Mouse (Mus musculus) lung, embryonic 15.5 days (tissue): Measurements from ENCODE around the gene Car7. TPM values are rescaled to one million over a fixed set of nuclear protein-coding genes. Genes with fewer than 3 reads are reported as not detected.

Source experiments
- ATAC-seq: fragments of 200-750 bp; cut with Nextera tagmentation; 2 replicates; pipeline ENCODE4 v1.8.0; 2017; ENCODE audit warnings: moderate number of reproducible peaks, borderline replicate concordance; ENCODE audit not compliant: low FRiP score, low TSS enrichment; ENCODE audit errors: extremely low read depth
- H3K27ac ChIP-seq: fragments of 300-500 bp; sonication (generic); 2 replicates; pipeline ENCODE4 v1.5.1; 2015; ENCODE audit warnings: moderate library complexity, mild to moderate bottlenecking, inconsistent platforms
- H3K27me3 ChIP-seq: fragments of 300-500 bp; sonication (generic); 2 replicates; pipeline ENCODE4 v1.6.1; 2015; ENCODE audit warnings: inconsistent platforms
- H3K36me3 ChIP-seq: fragments of 300-500 bp; sonication (generic); 2 replicates; pipeline ENCODE4 v1.6.1; 2015; ENCODE audit warnings: inconsistent platforms
- H3K4me1 ChIP-seq: fragments of 300-500 bp; sonication (generic); 2 replicates; pipeline ENCODE4 v1.6.1; 2015; ENCODE audit warnings: inconsistent platforms
- H3K4me2 ChIP-seq: fragments of 300-500 bp; sonication (generic); 2 replicates; pipeline ENCODE4 v1.6.1; 2015; ENCODE audit warnings: inconsistent platforms, mild to moderate bottlenecking, moderate library complexity
- H3K4me3 ChIP-seq: fragments of 300-500 bp; sonication (generic); 2 replicates; pipeline ENCODE4 v1.5.1; 2015; ENCODE audit warnings: mild to moderate bottlenecking, inconsistent platforms
- H3K9ac ChIP-seq: fragments of 300-500 bp; sonication (generic); 2 replicates; pipeline ENCODE4 v1.6.1; 2015; ENCODE audit warnings: inconsistent platforms
- H3K9me3 ChIP-seq: fragments of 300-500 bp; sonication (generic); 2 replicates; pipeline ENCODE4 v1.6.1; 2016; ENCODE audit warnings: inconsistent platforms
- WGBS: fragments of 180-500 bp; shearing (Covaris S2); methylation state at CpG from one replicate; pipeline ENCODE4 v1.1.7; 2015; 5-methylcytosine and 5-hydroxymethylcytosine counted together
- polyA plus RNA-seq: library from polyadenylated mRNA; unstranded; fragments of >200 nt; fragmentation: Nextera tagmentation; extraction: Ambion mirVana; gene quantifications from 2 replicates; pipeline ENCODE4 v1.2.1, GENCODE M21; 2015

Car7 gene
- polyA plus RNA-seq, 1 experiment from 2014 or later: 0.97 TPM

- Histone ChIP-seq H3K27ac (no peak overlapping the region), H3K4me2 (no peak overlapping the region), H3K27me3 (no peaks in the 10 kb centered on the region), H3K9ac (no peak overlapping the region), H3K9me3 (no peaks in the 10 kb centered on the region), H3K36me3 (peaks cover 13% of the 10 kb centered on the region), H3K4me1 (peaks cover 20% of the 10 kb centered on the region), H3K4me3 (no peak overlapping the region)
- 78% methylated on average over 21 of the region's 21 CpGs for WGBS
- ATAC-seq: no peak
Measured at GRCm38 (mm10) chr8:104595773-104596536, 61.5 kb downstream of the Car7 start.

GRCm38 (mm10) chr8:104597656-104598055 lies 63.2 kb downstream of the Car7 start:
- no peak overlapping the region for H3K4me2 ChIP-seq
- H3K27ac ChIP-seq: peak overlapping the region; percentile 34; the same call in 1 of the 2 replicates
- H3K9me3 ChIP-seq: no peaks in the 10 kb centered on the region
- 55% methylated on average over 6 of the region's 6 CpGs for WGBS
- peaks cover 13% of the 10 kb centered on the region for H3K36me3 ChIP-seq
- H3K4me3 ChIP-seq: no peak overlapping the region
- H3K4me1 ChIP-seq: peaks cover 23% of the 10 kb centered on the region
- no peak overlapping the region for H3K9ac ChIP-seq
- no peaks in the 10 kb centered on the region for H3K27me3 ChIP-seq
- ATAC-seq: no peak

- peaks cover 21% of the 10 kb centered on the region for H3K4me1 ChIP-seq
- no peak for ATAC-seq
- 38% methylated on average over 6 of the region's 6 CpGs for WGBS
Measured at GRCm38 (mm10) chr8:104598496-104598895, 64.0 kb downstream of the Car7 start.

More at GRCm38 (mm10) chr8:104598496-104598895, 64.0 kb downstream of the Car7 start:
- H3K4me3 ChIP-seq: no peak overlapping the region
- no peaks in the 10 kb centered on the region for H3K9me3 ChIP-seq
- no peaks in the 10 kb centered on the region for H3K27me3 ChIP-seq
- H3K27ac ChIP-seq: no peak overlapping the region
- H3K36me3 ChIP-seq: peaks cover 13% of the 10 kb centered on the region
- H3K9ac ChIP-seq: no peak overlapping the region
- no peak overlapping the region for H3K4me2 ChIP-seq

Other genes starting within 250 kb of the Car7 start
- not detected in 2 replicates for gene Cmtm2a, start 241.5 kb upstream of the Car7 start, polyA plus RNA-seq
- gene Gm45711, start 224.6 kb upstream of the Car7 start, polyA plus RNA-seq: not detected in 2 replicates
- gene Cmtm1, start 224.5 kb upstream of the Car7 start, polyA plus RNA-seq: not detected in 2 replicates
- gene Gm11020, start 213.1 kb upstream of the Car7 start, polyA plus RNA-seq: not detected in 2 replicates
- gene Cmtm2b, start 212.5 kb upstream of the Car7 start, polyA plus RNA-seq: not detected in 2 replicates
- gene Cmtm3, start 195.3 kb upstream of the Car7 start, polyA plus RNA-seq: 147 and 151 TPM in 2 replicates
- gene Cmtm4, start 138.9 kb upstream of the Car7 start, polyA plus RNA-seq: 2.6 and 3.0 TPM in 2 replicates
- gene Dync1li2, start 91.6 kb upstream of the Car7 start, polyA plus RNA-seq: 61.1 and 62.2 TPM in 2 replicates
- 0.19 and 0.40 TPM in 2 replicates for gene Terb1, start 24.8 kb upstream of the Car7 start, polyA plus RNA-seq
- 87.4 and 97.8 TPM in 2 replicates for gene Nae1, start 52 bp upstream of the Car7 start, polyA plus RNA-seq
- gene Pdp2, start 56.8 kb downstream of the Car7 start, polyA plus RNA-seq: 8.8 and 9.2 TPM in 2 replicates
- 53.5 TPM in 2 replicates for gene Cdh16, start 89.7 kb downstream of the Car7 start, polyA plus RNA-seq
- gene Rrad, start 96.6 kb downstream of the Car7 start, polyA plus RNA-seq: 20.1 and 24.8 TPM in 2 replicates
- 102 and 107 TPM in 2 replicates for gene Ciao2b, start 107.3 kb downstream of the Car7 start, polyA plus RNA-seq
- gene Ces2a, start 199.3 kb downstream of the Car7 start, polyA plus RNA-seq: not detected in 2 replicates